In genomic region chr17:30612075-30612859, GRCm38 (mm10) we compare ENCODE assay signal across 8 mouse cellular contexts. TPM values are rescaled to one million over a fixed set of nuclear protein-coding genes. Genes with fewer than 3 reads are reported as not detected.
DNase-seq lines count a peak whose midpoint lies in the region; ATAC-seq and TF ChIP-seq lines count a peak whose summit lies in the region.

No protein-coding gene starts in this region.

- peak; percentile 100 for ATAC-seq in forebrain, embryonic 16.5 days
- ATAC-seq in lung, embryonic 14.5 days (ENCODE audit: insufficient read depth), result peak; percentile 100

- H3K4me1 ChIP-seq in ES-E14 (ENCODE audit: control insufficient read depth in 2 of 2, insufficient read depth in 2 of 2, low read length in 2 of 2, poor library complexity in 1 of 2), result peaks cover 17 to 27% of the 10 kb centered on the region in 2 experiments
- peaks cover 18% of the 10 kb centered on the region for H3K4me1 ChIP-seq in forebrain, embryonic 16.5 days (replicated peaks; ENCODE audit: control insufficient read depth, insufficient read depth, low read length)
- H3K4me1 ChIP-seq in lung, embryonic 14.5 days (ENCODE audit: insufficient read depth), result peaks cover 7% of the 10 kb centered on the region
- H3K4me1 ChIP-seq in olfactory bulb, adult 2 months (ENCODE audit: control insufficient read depth, insufficient read depth, low read length), result peaks cover 6% of the 10 kb centered on the region; the same call in 1 of the 2 replicates
- 0 out of 2 replicates have a peak, but pooled peaks cover 2% of the 10 kb centered on the region for H3K4me1 ChIP-seq in thymus, adult 2 months (replicated peaks; ENCODE audit: control insufficient read depth, insufficient read depth, low read length)

- H3K27ac ChIP-seq in ES-E14 (ENCODE audit: insufficient read depth, low read depth, low read length, poor library complexity, severe bottlenecking), result peak overlapping the region; percentile 78
- H3K27ac ChIP-seq in forebrain, embryonic 16.5 days (ENCODE audit: low read length), result peak overlapping the region; percentile 61
- H3K27ac ChIP-seq in layer of hippocampus, adult 2 months, result peak overlapping the region; percentile 98
- H3K27ac ChIP-seq in lung, embryonic 14.5 days (ENCODE audit: low read depth), result peak overlapping the region; percentile 85
- peak overlapping the region; percentile 91 for H3K27ac ChIP-seq in olfactory bulb, adult 2 months (ENCODE audit: insufficient read depth, low read depth, low read length)
- H3K27ac ChIP-seq in thymus, adult 2 months (ENCODE audit: control insufficient read depth, insufficient read depth, low read length), result peak overlapping the region; percentile 7; the same call in 1 of the 2 replicates

- peak overlapping the region; percentile 88 to 94 for H3K4me3 ChIP-seq in ES-E14 (ENCODE audit: insufficient read depth in 1 of 2, low read depth in 1 of 2, low read length in 2 of 2, poor library complexity in 1 of 2, severe bottlenecking in 1 of 2)
- peak overlapping the region; percentile 77 for H3K4me3 ChIP-seq in forebrain, embryonic 16.5 days (replicated peaks; ENCODE audit: low read length)
- peak overlapping the region; percentile 85 for H3K4me3 ChIP-seq in layer of hippocampus, adult 2 months
- peak overlapping the region; percentile 69 for H3K4me3 ChIP-seq in lung, embryonic 14.5 days (ENCODE audit: low read depth, low read length)
- H3K4me3 ChIP-seq in olfactory bulb, adult 2 months (ENCODE audit: insufficient read depth, low read depth, low read length), result peak overlapping the region; percentile 95
- H3K4me3 ChIP-seq in thymus, adult 2 months (ENCODE audit: control insufficient read depth, insufficient read depth, low read length), result peak overlapping the region; percentile 92

- intact Hi-C loops in heart, postnatal 36 days (cut with DNase I), result loop anchor here (2.0 kb wide), 1 partner anchor 35 kb away; the partner anchor contains the start of gene Btbd9

- H3K36me3 ChIP-seq in ES-E14 (ENCODE audit: control insufficient read depth, insufficient read depth, low read length, poor library complexity, severe bottlenecking), result no peaks in the 10 kb centered on the region
- H3K36me3 ChIP-seq in forebrain, embryonic 16.5 days (ENCODE audit: control insufficient read depth, insufficient read depth), result no peaks in the 10 kb centered on the region
- 0 out of 2 replicates have a peak, but pooled peaks cover 2% of the 10 kb centered on the region for H3K36me3 ChIP-seq in lung, embryonic 14.5 days (ENCODE audit: insufficient read depth)
- no peaks in the 10 kb centered on the region for H3K36me3 ChIP-seq in thymus, adult 2 months (ENCODE audit: control insufficient read depth, insufficient read depth, low read length)

- peak; percentile 71 for TF ChIP-seq POLR2A in olfactory bulb, adult 2 months (IDR thresholded peaks at IDR 0.05; ENCODE audit: insufficient read depth, low read depth, low read length)
- peak; percentile 57 for TF ChIP-seq POLR2A in thymus, adult 2 months (IDR thresholded peaks at IDR 0.05; ENCODE audit: control insufficient read depth, extremely low read depth, insufficient read depth, low read length, poor library complexity)

- peak overlapping the region; percentile 77 for H3K4me2 ChIP-seq in forebrain, embryonic 16.5 days (ENCODE audit: low read length)
- H3K4me2 ChIP-seq in lung, embryonic 14.5 days, result peak overlapping the region; percentile 63

- H3K9me3 ChIP-seq in ES-E14 (ENCODE audit: control insufficient read depth, insufficient read depth, low read depth, low read length), result no peaks in the 10 kb centered on the region
- no peaks in the 10 kb centered on the region for H3K9me3 ChIP-seq in forebrain, embryonic 16.5 days (ENCODE audit: control insufficient read depth, low read length)
- no peaks in the 10 kb centered on the region for H3K9me3 ChIP-seq in lung, embryonic 14.5 days (ENCODE audit: low read depth, low read length)

- in situ Hi-C loops in ES-E14 (cut with MboI; ENCODE audit: low sequenced_read_pairs in 2 of 2, unreplicated experiment in 2 of 2), result no loop called here

- peak; percentile 41; the same call in 1 of the 2 replicates for TF ChIP-seq CTCF in layer of hippocampus, adult 2 months (conservative IDR thresholded peaks at IDR 0.05)
- TF ChIP-seq CTCF in lung, embryonic 14.5 days (IDR thresholded peaks at IDR 0.05; ENCODE audit: low read depth), result peak; percentile 39
- no peak for TF ChIP-seq CTCF in olfactory bulb, adult 2 months (IDR thresholded peaks at IDR 0.05; ENCODE audit: insufficient read depth, low read depth, low read length)
- no peak for TF ChIP-seq CTCF in thymus, adult 2 months (IDR thresholded peaks at IDR 0.05; ENCODE audit: borderline replicate concordance, control insufficient read depth, extremely low read depth, insufficient read depth, low read length, poor library complexity)

- no peaks in the 10 kb centered on the region for H3K27me3 ChIP-seq in forebrain, embryonic 16.5 days (replicated peaks; ENCODE audit: control insufficient read depth, insufficient read depth, low read length)
- H3K27me3 ChIP-seq in lung, embryonic 14.5 days (ENCODE audit: insufficient read depth, low read length), result no peaks in the 10 kb centered on the region
- H3K27me3 ChIP-seq in thymus, adult 2 months (ENCODE audit: control insufficient read depth, insufficient read depth, low read length), result no peaks in the 10 kb centered on the region

- under 1% methylated on average over 33 of the region's 34 CpGs for WGBS in forebrain, embryonic 16.5 days
- WGBS in lung, embryonic 14.5 days, result 0% methylated on average over 34 of the region's 34 CpGs
- 0% methylated on average over 34 of the region's 34 CpGs for WGBS in olfactory bulb, adult 2 months
- WGBS in thymus, adult 2 months, result under 1% methylated on average over 34 of the region's 34 CpGs

- H3K9ac ChIP-seq in ES-E14 (ENCODE audit: insufficient read depth, low read depth, low read length, poor library complexity, severe bottlenecking), result peak overlapping the region; percentile 97
- peak overlapping the region; percentile 86 for H3K9ac ChIP-seq in forebrain, embryonic 16.5 days (replicated peaks; ENCODE audit: low read depth, low read length)
- H3K9ac ChIP-seq in lung, embryonic 14.5 days, result peak overlapping the region; percentile 76

- DNase-seq in ES-E14 (ENCODE audit: low read depth, low spot score), result peak; percentile 98
- DNase-seq in cerebellum, adult 18-20 months, result peak; percentile 100
- DNase-seq in heart, postnatal 36 days, result peak; percentile 100
- DNase-seq in layer of hippocampus, adult 2 months (ENCODE audit: low spot score in 2 of 2), result peak; percentile 100
- peak; percentile 98 for DNase-seq in lung, embryonic 14.5 days
- DNase-seq in thymus, adult 2 months, result peak; percentile 100

TF ChIP-seq in ES-E14, 5 proteins besides CTCF, POLR2A, EP300 and RAD21:
- TF ChIP-seq ZNF384 (IDR thresholded peaks at IDR 0.05; ENCODE audit: low read depth, low read length) (peak; percentile 100), ZC3H11A (IDR thresholded peaks at IDR 0.05; ENCODE audit: borderline replicate concordance, low read depth, low read length) (no peak), MAFK (IDR thresholded peaks at IDR 0.05; ENCODE audit: insufficient read depth, low read depth, low read length) (peak; percentile 76), CHD2 (IDR thresholded peaks at IDR 0.05; ENCODE audit: low read depth, low read length) (peak; percentile 87), HCFC1 (IDR thresholded peaks at IDR 0.05; ENCODE audit: borderline replicate concordance, insufficient read depth, low read length) (peak; percentile 93)

RNA-seq across cellular contexts. Expression of gene Dnah8, which starts 11.9 kb away (rescaled TPM):
- total RNA-seq in ES-E14 (2012; rRNA removed), result 19.5 and 28.0 TPM in 2 replicates
- polyA plus RNA-seq in forebrain, embryonic 16.5 days (2015; fragmentation: Nextera tagmentation; extraction: Ambion mirVana), result 1.6 and 2.0 TPM in 2 replicates
- 1 to 10 TPM; 1.2 TPM for total RNA-seq in heart, postnatal 36 days (2021)
- total RNA-seq in layer of hippocampus, adult 2 months (2021), result 1 to 10 TPM; 2.4 to 3.5 TPM
- 4.4 and 4.7 TPM in 2 replicates for polyA plus RNA-seq in lung, embryonic 14.5 days (2014; fragmentation: Nextera tagmentation; extraction: Ambion mirVana)
- polyA plus RNA-seq in olfactory bulb, adult 2 months (2012; ENCODE audit: insufficient read depth, insufficient read length, low replicate concordance, missing spikeins), result not detected in 2 replicates
- polyA plus RNA-seq in thymus, adult 2 months (2012; rRNA removed), result 51.3 and 58.4 TPM in 2 replicates

RNA-seq across cellular contexts. Expression of gene Glo1, which starts 14.4 kb away (rescaled TPM):
- total RNA-seq in ES-E14 (2012; rRNA removed), result 283 and 284 TPM in 2 replicates
- 156 and 176 TPM in 2 replicates for polyA plus RNA-seq in forebrain, embryonic 16.5 days (2015; fragmentation: Nextera tagmentation; extraction: Ambion mirVana)
- 100 to 1,000 TPM; 149 to 154 TPM for total RNA-seq in heart, postnatal 36 days (2021)
- total RNA-seq in layer of hippocampus, adult 2 months (2021), result 100 to 1,000 TPM; 194 to 199 TPM
- 234 and 238 TPM in 2 replicates for polyA plus RNA-seq in lung, embryonic 14.5 days (2014; fragmentation: Nextera tagmentation; extraction: Ambion mirVana)
- polyA plus RNA-seq in olfactory bulb, adult 2 months (2012; ENCODE audit: insufficient read depth, insufficient read length, low replicate concordance, missing spikeins), result not detected in 2 replicates
- 43.5 and 43.6 TPM in 2 replicates for polyA plus RNA-seq in thymus, adult 2 months (2012; rRNA removed)

RNA-seq across cellular contexts. Expression of gene Btbd9, which starts 36.0 kb away (rescaled TPM):
- total RNA-seq in ES-E14 (2012; rRNA removed), result 28.2 and 34.8 TPM in 2 replicates
- polyA plus RNA-seq in forebrain, embryonic 16.5 days (2015; fragmentation: Nextera tagmentation; extraction: Ambion mirVana), result 141 and 147 TPM in 2 replicates
- total RNA-seq in heart, postnatal 36 days (2021), result 10 to 100 TPM; 17.0 to 17.4 TPM
- total RNA-seq in layer of hippocampus, adult 2 months (2021), result 100 to 1,000 TPM; 168 to 187 TPM
- polyA plus RNA-seq in lung, embryonic 14.5 days (2014; fragmentation: Nextera tagmentation; extraction: Ambion mirVana), result 50.9 and 51.8 TPM in 2 replicates
- not detected in 2 replicates for polyA plus RNA-seq in olfactory bulb, adult 2 months (2012; ENCODE audit: insufficient read depth, insufficient read length, low replicate concordance, missing spikeins)
- 29.1 and 33.7 TPM in 2 replicates for polyA plus RNA-seq in thymus, adult 2 months (2012; rRNA removed)

Comparison
In these comparisons a context has a peak if more than half of its experiments do, and no peak if none do; other contexts are left out.
1. Peak in every context shown above with its lines: DNase-seq, ATAC-seq, H3K4me3 ChIP-seq and H3K27ac ChIP-seq.
2. H3K27ac ChIP-seq: peak in every context shown above with its lines; median percentile 98 in layer of hippocampus, adult 2 months; 91 in olfactory bulb, adult 2 months; 85 in lung, embryonic 14.5 days; 78 in ES-E14; 61 in forebrain, embryonic 16.5 days; 7 in thymus, adult 2 months.
3. CTCF ChIP-seq: peak in layer of hippocampus, adult 2 months (single experiment) and lung, embryonic 14.5 days (single experiment); none in olfactory bulb, adult 2 months (single experiment) and thymus, adult 2 months (single experiment).
4. RNA of gene Glo1, which starts 14.4 kb away (polyA plus RNA-seq): 234 to 238 TPM in lung, embryonic 14.5 days, 156 to 176 TPM in forebrain, embryonic 16.5 days and 43.5 to 43.6 TPM in thymus, adult 2 months; not detected in olfactory bulb, adult 2 months; every median in the first group is over 10 times any median in the second.